Mouse (Mus musculus): Measurements from ENCODE around the gene Rpl13a.

- TF ChIP-seq CTCF (IDR thresholded peaks at IDR 0.05; ENCODE audit: extremely low read depth, insufficient read length, insufficient replicate concordance, low read depth, low read length) = peak; percentile 56; the same call in 1 of the 2 replicates
- TF ChIP-seq POLR2A (IDR thresholded peaks at IDR 0.05; ENCODE audit: low read depth, low read length) = no peak
Observed at GRCm38 (mm10) chr7:45154993-45155514, 26.5 kb upstream of the Rpl13a start.
